Mouse (Mus musculus) heart, adult 2 months (tissue): ENCODE measurements around the gene Abcc1. TPM values are rescaled to one million over a fixed set of nuclear protein-coding genes. Genes with fewer than 3 reads are reported as not detected.

Source experiments
- DNase-seq, 2 experiments: peaks; one replicate each; pipeline ENCODE4 v3.0.0; 2021
- H3K27ac ChIP-seq: fragments of 200-600 bp; 2 replicates; pipeline ENCODE4 v1.8.1; 2022
- H3K27me3 ChIP-seq: fragments of 200-500 bp; 2 replicates; pipeline ENCODE4 v1.6.1; 2012; ENCODE audit warnings: mild to moderate bottlenecking, low read length, inconsistent platforms, mixed read lengths; ENCODE audit not compliant: control insufficient read depth, insufficient read depth
- H3K36me3 ChIP-seq: fragments of 200-500 bp; 2 replicates; pipeline ENCODE4 v1.6.1; 2012; ENCODE audit warnings: low read length, inconsistent platforms; ENCODE audit not compliant: control insufficient read depth, insufficient read depth
- H3K4me1 ChIP-seq: fragments of 200-500 bp; 2 replicates; pipeline ENCODE4 v1.6.1; 2011; ENCODE audit warnings: low read length; ENCODE audit not compliant: control insufficient read depth, insufficient read depth
- H3K4me3 ChIP-seq: fragments of 200-600 bp; 2 replicates; pipeline ENCODE4 v1.8.1; 2022
- H3K79me2 ChIP-seq: fragments of 200-500 bp; replicated peaks from 2 replicates; pipeline ENCODE4 v1.6.1; 2012; ENCODE audit warnings: mild to moderate bottlenecking, inconsistent platforms, low read length, moderate library complexity, mixed read lengths; ENCODE audit not compliant: control insufficient read depth, insufficient read depth
- H3K9ac ChIP-seq: fragments of 200-500 bp; 2 replicates; pipeline ENCODE4 v1.6.1; 2012; ENCODE audit warnings: low read depth, mild to moderate bottlenecking, control low read depth, inconsistent platforms, low read length, mixed read lengths
- CTCF ChIP-seq: fragments of 200-600 bp; IDR thresholded peaks from 2 replicates; pipeline ENCODE4 v1.8.1; 2022; ENCODE audit warnings: antibody characterized with exemption, mild to moderate bottlenecking, moderate library complexity
- EP300 ChIP-seq: fragments of 200-500 bp; IDR thresholded peaks from 2 replicates; pipeline ENCODE4 v1.6.1; 2011; ENCODE audit warnings: low read depth, low read length, control low read depth; ENCODE audit not compliant: insufficient read depth
- POLR2A ChIP-seq: fragments of 200-500 bp; IDR thresholded peaks from 2 replicates; pipeline ENCODE4 v1.6.1; 2011; ENCODE audit warnings: mild to moderate bottlenecking, low read depth, low read length, control low read depth; ENCODE audit not compliant: insufficient read depth
- WGBS: fragments of 180-500 bp; shearing (Covaris S2); methylation state at CpG from one replicate; pipeline ENCODE4 v1.1.7; 2018; 5-methylcytosine and 5-hydroxymethylcytosine counted together
- intact Hi-C: fragments of 180-260 bp; cut with DNase I; formaldehyde crosslinking; loops from one replicate; pipeline ENCODE4 v1.15.1; 2025
- polyA plus RNA-seq: library from polyadenylated mRNA; depleted of rRNA; stranded (reverse); fragments of >200 nt; gene quantifications from 2 replicates; pipeline ENCODE4 v1.2.3, GENCODE M21; 2012
- total RNA-seq, 2 experiments: library from RNA; stranded (reverse); gene quantifications; 2 replicates each; pipeline ENCODE4 v1.2.3; 2021

The Abcc1 gene
- total and polyA plus RNA-seq, 3 experiments = 14.4 to 37.5 (median 21.4) TPM

- H3K4me1 ChIP-seq = no peaks in the 10 kb centered on the region
- no peaks in the 10 kb centered on the region for H3K27me3 ChIP-seq
- intact Hi-C loops = no loop called here
- TF ChIP-seq EP300 (no peak), POLR2A (no peak), CTCF (no peak)
- no peak overlapping the region for H3K9ac ChIP-seq
- WGBS = 77% methylated on average over 2 of the region's 2 CpGs
- no peaks in the 10 kb centered on the region for H3K79me2 ChIP-seq
- peak in 1 of 2 experiments; percentile 6 for DNase-seq
- H3K27ac ChIP-seq = no peak overlapping the region
- no peak overlapping the region for H3K4me3 ChIP-seq
- no peaks in the 10 kb centered on the region for H3K36me3 ChIP-seq
These were observed 107.0 kb downstream of the Abcc1 start for GRCm38 (mm10) chr16:14468351-14468750.

GRCm38 (mm10) chr16:14468841-14469240 lies 107.5 kb downstream of the Abcc1 start:
- no peak overlapping the region for H3K9ac ChIP-seq
- TF ChIP-seq CTCF (no peak), EP300 (no peak), POLR2A (no peak)
- peak in 1 of 2 experiments; percentile 8 for DNase-seq
- H3K27me3 ChIP-seq = no peaks in the 10 kb centered on the region
- H3K4me3 ChIP-seq = no peak overlapping the region
- H3K79me2 ChIP-seq = no peaks in the 10 kb centered on the region
- no peak overlapping the region for H3K27ac ChIP-seq
- no peaks in the 10 kb centered on the region for H3K4me1 ChIP-seq
- intact Hi-C loops = no loop called here
- 85% methylated on average over 5 of the region's 5 CpGs for WGBS
- no peaks in the 10 kb centered on the region for H3K36me3 ChIP-seq

- WGBS = 88% methylated on average over 5 of the region's 5 CpGs
- Histone ChIP-seq H3K27ac (no peak overlapping the region), H3K27me3 (no peaks in the 10 kb centered on the region), H3K9ac (no peak overlapping the region), H3K79me2 (no peaks in the 10 kb centered on the region), H3K36me3 (no peaks in the 10 kb centered on the region), H3K4me3 (no peak overlapping the region), H3K4me1 (no peaks in the 10 kb centered on the region)
- peak in 1 of 2 experiments; percentile 8 for DNase-seq
- TF ChIP-seq POLR2A = no peak
- no peak for TF ChIP-seq CTCF
- TF ChIP-seq EP300 = no peak
- intact Hi-C loops = no loop called here
These were observed 110.8 kb downstream of the Abcc1 start for GRCm38 (mm10) chr16:14472171-14472570.

- intact Hi-C loops = no loop called here
- no peaks in the 10 kb centered on the region for H3K27me3 ChIP-seq
- WGBS = 93% methylated on average over 7 of the region's 7 CpGs
- H3K36me3 ChIP-seq = no peaks in the 10 kb centered on the region
- DNase-seq = peak in 1 of 2 experiments; percentile 6
- H3K79me2 ChIP-seq = no peaks in the 10 kb centered on the region
- H3K4me1 ChIP-seq = no peaks in the 10 kb centered on the region
- no peak for TF ChIP-seq EP300
- TF ChIP-seq POLR2A = no peak
- no peak for TF ChIP-seq CTCF
- H3K27ac ChIP-seq = no peak overlapping the region
- no peak overlapping the region for H3K9ac ChIP-seq
- H3K4me3 ChIP-seq = no peak overlapping the region
These were observed 112.3 kb downstream of the Abcc1 start for GRCm38 (mm10) chr16:14473686-14474085.

GRCm38 (mm10) chr16:14475001-14475400 lies 113.6 kb downstream of the Abcc1 start:
- no peak overlapping the region for H3K9ac ChIP-seq
- TF ChIP-seq POLR2A (no peak), CTCF (no peak), EP300 (no peak)
- WGBS = 85% methylated on average over 2 of the region's 2 CpGs
- peak in 1 of 2 experiments; percentile 6 for DNase-seq
- H3K4me1 ChIP-seq = no peaks in the 10 kb centered on the region
- H3K27ac ChIP-seq = no peak overlapping the region
- H3K4me3 ChIP-seq = no peak overlapping the region
- H3K27me3 ChIP-seq = no peaks in the 10 kb centered on the region
- no peaks in the 10 kb centered on the region for H3K36me3 ChIP-seq
- intact Hi-C loops = no loop called here
- no peaks in the 10 kb centered on the region for H3K79me2 ChIP-seq

GRCm38 (mm10) chr16:14476056-14476455 lies 114.7 kb downstream of the Abcc1 start:
- Histone ChIP-seq H3K27ac (no peak overlapping the region), H3K4me3 (no peak overlapping the region), H3K9ac (no peak overlapping the region), H3K27me3 (no peaks in the 10 kb centered on the region), H3K79me2 (no peaks in the 10 kb centered on the region), H3K36me3 (no peaks in the 10 kb centered on the region), H3K4me1 (no peaks in the 10 kb centered on the region)
- WGBS = 85% methylated on average over 8 of the region's 8 CpGs
- no peak for TF ChIP-seq EP300
- TF ChIP-seq POLR2A = no peak
- TF ChIP-seq CTCF = no peak
- intact Hi-C loops = no loop called here
- peak in 1 of 2 experiments; percentile 14 for DNase-seq
